Mouse (Mus musculus): ENCODE measurements at regions not wholly inside any gene's neighbourhood (a gene's known extent, or its start where the extent isn't known, plus 50 kb on each side); places are given as distances from the start of the nearest gene placed in this dataset.
"Not testable (repeated sequence)": the region's sequence is repeated elsewhere in the genome, so short reads cannot be mapped to it uniquely, and the experiment has no call there.

GRCm38 (mm10) chr1:18057003-18057402 lies 88.7 kb downstream of the Crisp4 start:
- H3K27ac ChIP-seq (ENCODE audit: control insufficient read depth, low read depth, low read length); DNase-seq (ENCODE audit: low read depth, low spot score); H3K27me3 ChIP-seq (ENCODE audit: control insufficient read depth in 1 of 2, insufficient read depth in 2 of 2, low read length in 2 of 2); H3K4me1 ChIP-seq (ENCODE audit: control insufficient read depth in 1 of 2, insufficient read depth in 2 of 2, low read length in 2 of 2); H3K9me3 ChIP-seq (replicated peaks; ENCODE audit: insufficient read depth, low read length); H3K9ac ChIP-seq (ENCODE audit: control insufficient read depth, low read depth, low read length, poor library complexity, severe bottlenecking); H3K36me3 ChIP-seq (ENCODE audit: control insufficient read depth in 1 of 2, insufficient read depth in 2 of 2, low read length in 2 of 2); H3K4me3 ChIP-seq (ENCODE audit: control insufficient read depth in 1 of 2, insufficient read depth in 1 of 2, low read depth in 2 of 2, low read length in 2 of 2); H3K79me2 ChIP-seq (ENCODE audit: control insufficient read depth, insufficient read depth, low read length, poor library complexity): not testable (repeated sequence)

GRCm38 (mm10) chr1:18030226-18030625 lies 115.5 kb downstream of the Crisp4 start:
- no peak overlapping the region for H3K27ac ChIP-seq (ENCODE audit: control insufficient read depth, low read depth, low read length)
- no peaks in the 10 kb centered on the region for H3K79me2 ChIP-seq (ENCODE audit: control insufficient read depth, insufficient read depth, low read length, poor library complexity)
- no peaks in the 10 kb centered on the region for H3K36me3 ChIP-seq (ENCODE audit: control insufficient read depth in 1 of 2, insufficient read depth in 2 of 2, low read length in 2 of 2)
- DNase-seq (ENCODE audit: low read depth, low spot score), result no peak
- H3K9ac ChIP-seq (ENCODE audit: control insufficient read depth, low read depth, low read length, poor library complexity, severe bottlenecking), result no peak overlapping the region
- no peaks in the 10 kb centered on the region for H3K27me3 ChIP-seq (ENCODE audit: control insufficient read depth in 1 of 2, insufficient read depth in 2 of 2, low read length in 2 of 2)
- no peaks in the 10 kb centered on the region for H3K4me1 ChIP-seq (ENCODE audit: control insufficient read depth in 1 of 2, insufficient read depth in 2 of 2, low read length in 2 of 2)
- TF ChIP-seq EP300 (IDR thresholded peaks at IDR 0.05; ENCODE audit: low read depth in 1 of 2, low read length in 2 of 2), result no peak
- TF ChIP-seq JUND (IDR thresholded peaks at IDR 0.05; ENCODE audit: low read depth, low read length), result no peak
- no peak for TF ChIP-seq ZC3H11A (IDR thresholded peaks at IDR 0.05; ENCODE audit: low read depth, low read length)
- no peak for TF ChIP-seq NELFE (IDR thresholded peaks at IDR 0.05; ENCODE audit: low read depth, low read length)
- no peak for TF ChIP-seq CHD2 (IDR thresholded peaks at IDR 0.05; ENCODE audit: low read length)
- TF ChIP-seq TCF12 (IDR thresholded peaks at IDR 0.05; ENCODE audit: low read depth, low read length), result no peak
- TF ChIP-seq UBTF (IDR thresholded peaks at IDR 0.05; ENCODE audit: borderline replicate concordance, insufficient read depth, low read depth, low read length), result no peak
- no peak for TF ChIP-seq CTCF (IDR thresholded peaks at IDR 0.05 in 2 of 3, conservative IDR thresholded peaks at IDR 0.05 in 1 of 3; ENCODE audit: control insufficient read depth in 1 of 3, insufficient read depth in 1 of 3, low read depth in 2 of 3, low read length in 3 of 3, poor library complexity in 1 of 3, severe bottlenecking in 1 of 3)
- no peak overlapping the region for H3K4me3 ChIP-seq (ENCODE audit: control insufficient read depth in 1 of 2, insufficient read depth in 1 of 2, low read depth in 2 of 2, low read length in 2 of 2)
- no peaks in the 10 kb centered on the region for H3K9me3 ChIP-seq (replicated peaks; ENCODE audit: insufficient read depth, low read length)

GRCm38 (mm10) chr1:18012941-18013340 lies 132.8 kb downstream of the Crisp4 start:
- not testable (repeated sequence) for H3K9me3 ChIP-seq (replicated peaks; ENCODE audit: insufficient read depth, low read length)
- DNase-seq (ENCODE audit: low read depth, low spot score), result peak; percentile 12

GRCm38 (mm10) chr1:17980604-17981003 lies 165.1 kb downstream of the Crisp4 start:
- no peaks in the 10 kb centered on the region for H3K79me2 ChIP-seq (ENCODE audit: control insufficient read depth, insufficient read depth, low read length, poor library complexity)
- peak; percentile 10 for DNase-seq (ENCODE audit: low read depth, low spot score)
- no peak overlapping the region for H3K9ac ChIP-seq (ENCODE audit: control insufficient read depth, low read depth, low read length, poor library complexity, severe bottlenecking)
- H3K27me3 ChIP-seq (ENCODE audit: control insufficient read depth in 1 of 2, insufficient read depth in 2 of 2, low read length in 2 of 2), result no peaks in the 10 kb centered on the region
- TF ChIP-seq SMC3 (IDR thresholded peaks at IDR 0.05; ENCODE audit: low read depth, low read length), result peak; percentile 27; the same call in 1 of the 2 replicates
- TF ChIP-seq CTCF (IDR thresholded peaks at IDR 0.05 in 2 of 3, conservative IDR thresholded peaks at IDR 0.05 in 1 of 3; ENCODE audit: control insufficient read depth in 1 of 3, insufficient read depth in 1 of 3, low read depth in 2 of 3, low read length in 3 of 3, poor library complexity in 1 of 3, severe bottlenecking in 1 of 3), result peak in 1 of 3 experiments; percentile 23; a peak in 1 of 6 replicates
- TF ChIP-seq USF1 (IDR thresholded peaks at IDR 0.05; ENCODE audit: low read depth, low read length), result no peak
- peak; percentile 19 for TF ChIP-seq RAD21 (IDR thresholded peaks at IDR 0.05; ENCODE audit: low read depth, low read length)
- H3K27ac ChIP-seq (ENCODE audit: control insufficient read depth, low read depth, low read length), result no peak overlapping the region
- no peak overlapping the region for H3K4me3 ChIP-seq (ENCODE audit: control insufficient read depth in 1 of 2, insufficient read depth in 1 of 2, low read depth in 2 of 2, low read length in 2 of 2)
- H3K4me1 ChIP-seq (ENCODE audit: control insufficient read depth in 1 of 2, insufficient read depth in 2 of 2, low read length in 2 of 2), result no peaks in the 10 kb centered on the region
- H3K9me3 ChIP-seq (replicated peaks; ENCODE audit: insufficient read depth, low read length), result no peaks in the 10 kb centered on the region
- H3K36me3 ChIP-seq (ENCODE audit: control insufficient read depth in 1 of 2, insufficient read depth in 2 of 2, low read length in 2 of 2), result no peaks in the 10 kb centered on the region

More at GRCm38 (mm10) chr1:18012941-18013340, 132.8 kb downstream of the Crisp4 start:
- not testable (repeated sequence) for H3K27me3 ChIP-seq (ENCODE audit: control insufficient read depth in 1 of 2, insufficient read depth in 2 of 2, low read length in 2 of 2); H3K79me2 ChIP-seq (ENCODE audit: control insufficient read depth, insufficient read depth, low read length, poor library complexity); H3K27ac ChIP-seq (ENCODE audit: control insufficient read depth, low read depth, low read length); H3K36me3 ChIP-seq (ENCODE audit: control insufficient read depth in 1 of 2, insufficient read depth in 2 of 2, low read length in 2 of 2); H3K4me1 ChIP-seq (ENCODE audit: control insufficient read depth in 1 of 2, insufficient read depth in 2 of 2, low read length in 2 of 2); H3K4me3 ChIP-seq (ENCODE audit: control insufficient read depth in 1 of 2, insufficient read depth in 1 of 2, low read depth in 2 of 2, low read length in 2 of 2); H3K9ac ChIP-seq (ENCODE audit: control insufficient read depth, low read depth, low read length, poor library complexity, severe bottlenecking)
- TF ChIP-seq RAD21 (IDR thresholded peaks at IDR 0.05; ENCODE audit: low read depth, low read length) (peak; percentile 27), CTCF (IDR thresholded peaks at IDR 0.05 in 2 of 3, conservative IDR thresholded peaks at IDR 0.05 in 1 of 3; ENCODE audit: control insufficient read depth in 1 of 3, insufficient read depth in 1 of 3, low read depth in 2 of 3, low read length in 3 of 3, poor library complexity in 1 of 3, severe bottlenecking in 1 of 3) (peak in 1 of 3 experiments; percentile 35; a peak in 2 of 6 replicates)

Measured in MEL (cell line).